Mouse (Mus musculus): ENCODE results near the gene Gm10662. TPM values are rescaled to one million over a fixed set of nuclear protein-coding genes. Genes with fewer than 3 reads are reported as not detected.
"Not testable (repeated sequence)": the region's sequence is repeated elsewhere in the genome, so short reads cannot be mapped to it uniquely, and the experiment has no call there.

The Gm10662 gene
- total RNA-seq (2021), result not detected in 2 replicates
- long read RNA-seq, experiment 1, result 0 reads
- long read RNA-seq, experiment 2, result 0 reads

- not testable (repeated sequence) for DNase-seq
These were observed at the start of gene Gm10662 for GRCm38 (mm10) chr7:23144380-23144779. Gene Gm10662 (minus strand): TSS chr7:23144480.

GRCm38 (mm10) chr7:23163505-23163904, 19.2 kb upstream of the Gm10662 start:
- DNase-seq, result not testable (repeated sequence)

Other genes starting within 250 kb of the Gm10662 start
- gene Gm4214, start 159.8 kb downstream of the Gm10662 start, total RNA-seq (2021), result not detected in 2 replicates
- not detected in 2 replicates for gene Gm4216, start 124.6 kb downstream of the Gm10662 start, total RNA-seq (2021)
- not detected in 2 replicates for gene Vmn1r163, start 88.9 kb downstream of the Gm10662 start, total RNA-seq (2021)
- gene Gm8720, start 77.0 kb downstream of the Gm10662 start, total RNA-seq (2021), result not detected in 2 replicates
- gene Vmn1r165, start 72.9 kb upstream of the Gm10662 start, total RNA-seq (2021), result not detected in 2 replicates
- gene Vmn1r166, start 107.2 kb upstream of the Gm10662 start, total RNA-seq (2021), result not detected in 2 replicates
- gene Gm6902, start 134.4 kb upstream of the Gm10662 start, total RNA-seq (2021), result not detected in 2 replicates
- not detected in 2 replicates for gene Nlrp4e, start 156.7 kb upstream of the Gm10662 start, total RNA-seq (2021)
- gene Nlrp5, start 241.4 kb upstream of the Gm10662 start, total RNA-seq (2021), result not detected in 2 replicates

Data from adrenal gland, postnatal 14 days (tissue).